Mouse (Mus musculus) embryonic facial prominence, embryonic 13.5 days (tissue): ENCODE results near the gene Sugp2. TPM values are rescaled to one million over a fixed set of nuclear protein-coding genes. Genes with fewer than 3 reads are reported as not detected.

Experiments used
- ATAC-seq: fragments of 200-750 bp; cut with Nextera tagmentation; 2 replicates; pipeline ENCODE4 v1.8.0; 2017; ENCODE audit warnings: low read depth; ENCODE audit not compliant: insufficient number of reproducible peaks, insufficient read depth, low FRiP score, low TSS enrichment
- H3K27ac ChIP-seq: fragments of 300-500 bp; sonication (generic); 2 replicates; pipeline ENCODE4 v1.5.1; 2015; ENCODE audit warnings: moderate library complexity, mild to moderate bottlenecking, inconsistent platforms
- H3K27me3 ChIP-seq: fragments of 300-500 bp; sonication (generic); 2 replicates; pipeline ENCODE4 v1.6.1; 2015; ENCODE audit warnings: mild to moderate bottlenecking, inconsistent platforms
- H3K36me3 ChIP-seq: fragments of 300-500 bp; sonication (generic); 2 replicates; pipeline ENCODE4 v1.6.1; 2015; ENCODE audit warnings: mild to moderate bottlenecking, inconsistent platforms
- H3K4me1 ChIP-seq: fragments of 300-500 bp; sonication (generic); 2 replicates; pipeline ENCODE4 v1.6.1; 2015; ENCODE audit warnings: inconsistent platforms
- H3K4me2 ChIP-seq: fragments of 300-500 bp; sonication (generic); 2 replicates; pipeline ENCODE4 v1.6.1; 2015; ENCODE audit warnings: moderate library complexity, mild to moderate bottlenecking, inconsistent platforms
- H3K4me3 ChIP-seq: fragments of 300-500 bp; sonication (generic); 2 replicates; pipeline ENCODE4 v1.5.1; 2015; ENCODE audit warnings: mild to moderate bottlenecking, inconsistent platforms
- H3K9ac ChIP-seq: fragments of 300-500 bp; sonication (generic); 2 replicates; pipeline ENCODE4 v1.6.1; 2015; ENCODE audit warnings: mild to moderate bottlenecking, inconsistent platforms
- H3K9me3 ChIP-seq: fragments of 300-500 bp; sonication (generic); 2 replicates; pipeline ENCODE4 v1.6.1; 2016; ENCODE audit warnings: inconsistent platforms
- WGBS: fragments of 180-500 bp; shearing (Covaris S2); methylation state at CpG from one replicate; pipeline ENCODE4 v1.1.7; 2015; ENCODE audit warnings: mixed read lengths; 5-methylcytosine and 5-hydroxymethylcytosine counted together
- polyA plus RNA-seq: library from polyadenylated mRNA; unstranded; fragments of >200 nt; fragmentation: Nextera tagmentation; extraction: Ambion mirVana; gene quantifications from 2 replicates; pipeline ENCODE4 v1.2.1, GENCODE M21; 2015

Gene Sugp2
- polyA plus RNA-seq, 1 experiment from 2014 or later: 43.3 TPM

DNA sequence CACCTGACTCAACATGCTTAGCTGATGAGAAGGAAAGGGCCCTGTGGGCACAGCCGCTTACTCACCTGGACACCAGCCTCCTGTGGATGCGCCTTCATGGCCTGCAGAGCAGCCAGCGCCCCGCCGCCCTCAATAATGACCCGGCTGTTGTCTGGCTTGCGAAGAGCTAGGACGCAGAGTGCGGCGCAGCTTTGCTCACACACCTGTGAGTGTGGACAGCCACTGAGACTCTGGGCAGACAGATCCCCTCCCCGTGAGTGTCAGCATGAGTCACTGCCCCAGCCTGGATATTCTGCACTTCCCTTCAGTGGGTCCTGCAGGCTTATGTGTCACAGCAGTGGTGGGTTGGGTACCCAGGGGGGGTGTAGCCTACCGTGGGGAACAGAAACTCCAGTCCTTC lies 12.0 kb upstream of the Sugp2 start:
- ATAC-seq: no peak
- no peak overlapping the region for H3K9ac ChIP-seq
- no peaks in the 10 kb centered on the region for H3K9me3 ChIP-seq
- H3K27me3 ChIP-seq: 0 out of 2 replicates have a peak, but pooled peaks cover 3% of the 10 kb centered on the region
- H3K4me3 ChIP-seq: no peak overlapping the region
- 89% methylated on average over 12 of the region's 12 CpGs for WGBS
- no peak overlapping the region for H3K27ac ChIP-seq
- H3K36me3 ChIP-seq: peaks cover 34% of the 10 kb centered on the region
- H3K4me1 ChIP-seq: no peaks in the 10 kb centered on the region; the same call in 1 of the 2 replicates
- H3K4me2 ChIP-seq: no peak overlapping the region

- Histone ChIP-seq H3K36me3 (peaks cover 34% of the 10 kb centered on the region), H3K9me3 (no peaks in the 10 kb centered on the region), H3K4me1 (no peaks in the 10 kb centered on the region; the same call in 1 of the 2 replicates), H3K27me3 (0 out of 2 replicates have a peak, but pooled peaks cover 3% of the 10 kb centered on the region), H3K27ac (no peak overlapping the region), H3K9ac (no peak overlapping the region), H3K4me3 (no peak overlapping the region), H3K4me2 (no peak overlapping the region)
- ATAC-seq: no peak
- 60% methylated on average over 6 of the region's 6 CpGs for WGBS
These were observed 10.7 kb upstream of the Sugp2 start for GRCm38 (mm10) chr8:70223341-70223740.

- no peak overlapping the region for H3K4me3 ChIP-seq
- no peaks in the 10 kb centered on the region for H3K27me3 ChIP-seq
- no peak overlapping the region for H3K4me2 ChIP-seq
- H3K4me1 ChIP-seq: no peaks in the 10 kb centered on the region; the same call in 1 of the 2 replicates
- no peak overlapping the region for H3K27ac ChIP-seq
- no peak overlapping the region for H3K9ac ChIP-seq
- ATAC-seq: no peak
- H3K9me3 ChIP-seq: no peaks in the 10 kb centered on the region
- WGBS: 27% methylated on average over 4 of the region's 4 CpGs
- peaks cover 48% of the 10 kb centered on the region for H3K36me3 ChIP-seq
These were observed 6.0 kb upstream of the Sugp2 start for GRCm38 (mm10) chr8:70227997-70228396.

DNA sequence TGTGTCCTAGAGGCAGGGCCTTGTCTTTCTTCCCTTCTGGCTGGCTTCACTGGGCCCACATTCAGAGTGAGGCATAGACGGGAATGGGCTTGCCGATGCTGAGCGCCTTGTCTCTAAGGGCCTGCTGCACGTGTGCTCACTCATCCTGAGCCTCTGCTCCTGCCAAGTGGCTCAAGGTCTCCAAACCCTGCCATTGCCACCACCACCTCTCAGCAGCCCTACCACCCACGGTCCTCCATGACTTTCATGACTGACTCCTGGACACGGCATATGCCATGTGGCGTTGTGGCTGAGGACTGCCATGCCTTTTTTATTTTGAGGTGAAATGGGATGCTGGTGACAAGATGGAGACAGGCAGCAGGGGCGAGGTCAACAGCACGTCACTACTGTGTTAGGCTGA lies 3.2 kb upstream of the Sugp2 start:
- Histone ChIP-seq H3K9ac (no peak overlapping the region), H3K4me2 (no peak overlapping the region), H3K9me3 (no peaks in the 10 kb centered on the region), H3K4me3 (no peak overlapping the region), H3K27me3 (no peaks in the 10 kb centered on the region), H3K36me3 (peaks cover 26% of the 10 kb centered on the region), H3K27ac (no peak overlapping the region), H3K4me1 (peaks cover 15% of the 10 kb centered on the region)
- ATAC-seq: no peak
- WGBS: 89% methylated on average over 9 of the region's 9 CpGs

DNA sequence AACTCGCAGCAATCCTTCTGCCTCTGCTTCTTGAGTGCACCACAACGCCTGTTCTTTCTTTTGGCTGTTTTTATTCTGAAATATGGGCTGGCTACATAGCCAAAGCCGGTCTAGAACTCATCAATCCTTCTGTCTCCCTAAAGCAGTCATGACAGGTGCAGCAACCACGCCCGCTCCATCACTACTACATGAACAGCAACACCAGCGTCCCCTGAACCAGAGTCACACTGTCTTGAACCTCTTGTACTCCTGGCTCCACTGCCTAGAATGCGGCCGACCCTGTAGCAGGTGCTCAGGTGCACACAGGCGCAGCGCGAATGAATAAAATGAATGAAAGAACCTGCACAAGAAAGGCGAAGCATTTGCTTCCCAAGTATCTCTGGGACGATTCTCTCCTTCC lies 420 bp upstream of the Sugp2 start:
- no peak for ATAC-seq
- 7% methylated on average over 13 of the region's 13 CpGs for WGBS
- Histone ChIP-seq H3K27me3 (no peaks in the 10 kb centered on the region), H3K4me2 (peak overlapping the region; percentile 96), H3K4me3 (peak overlapping the region; percentile 81), H3K4me1 (peaks cover 16% of the 10 kb centered on the region), H3K9ac (peak overlapping the region; percentile 92), H3K36me3 (peaks cover 48% of the 10 kb centered on the region), H3K27ac (no peak overlapping the region; the same call in 1 of the 2 replicates), H3K9me3 (no peaks in the 10 kb centered on the region)

DNA sequence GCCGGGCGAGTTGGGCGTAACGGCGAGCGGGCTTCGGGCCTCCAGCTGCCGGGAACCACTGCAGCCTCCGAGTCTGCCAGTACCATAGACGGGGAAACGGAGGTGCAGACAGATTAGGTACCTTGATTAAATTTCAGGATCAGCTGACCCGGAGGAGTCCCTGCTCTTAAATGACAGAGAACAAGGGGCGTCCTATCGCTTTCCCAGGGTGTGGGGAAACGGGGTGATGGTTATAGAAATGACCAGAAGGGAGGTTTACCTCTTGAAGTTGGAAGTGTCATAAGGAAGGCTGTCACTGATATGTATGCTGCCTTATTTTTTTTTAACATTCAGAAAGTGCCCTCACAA lies 729 bp downstream of the Sugp2 start:
- Histone ChIP-seq H3K4me2 (peak overlapping the region; percentile 96), H3K27ac (peak overlapping the region; percentile 95), H3K4me1 (peaks cover 16% of the 10 kb centered on the region), H3K4me3 (peak overlapping the region; percentile 81), H3K27me3 (no peaks in the 10 kb centered on the region), H3K9ac (peak overlapping the region; percentile 92), H3K9me3 (no peaks in the 10 kb centered on the region), H3K36me3 (peaks cover 47% of the 10 kb centered on the region)
- no peak; the same call in 1 of the 2 replicates for ATAC-seq
- under 1% methylated on average over 15 of the region's 15 CpGs for WGBS

DNA sequence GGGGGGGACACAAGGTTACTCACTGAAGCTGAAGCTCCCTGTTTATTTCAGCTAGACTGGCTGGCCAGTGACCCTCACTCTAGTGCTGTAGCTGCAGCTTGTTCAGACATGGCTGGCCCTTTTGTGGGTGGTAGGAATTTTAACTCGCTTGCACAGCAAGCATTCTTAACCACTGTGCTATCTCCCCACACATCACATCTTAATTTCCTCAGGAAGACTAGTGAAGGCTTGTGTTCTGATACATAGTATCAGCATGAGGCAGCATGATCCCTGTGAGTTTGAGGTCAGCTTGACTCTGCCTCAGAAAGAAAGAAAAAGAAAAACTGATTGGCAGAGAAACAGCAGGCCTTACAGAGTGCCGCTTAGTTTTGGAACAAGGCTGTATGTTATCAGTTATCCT lies 3.8 kb downstream of the Sugp2 start:
- WGBS: 92% methylated on average over 2 of the region's 2 CpGs
- Histone ChIP-seq H3K4me2 (no peak overlapping the region), H3K4me3 (no peak overlapping the region), H3K27me3 (no peaks in the 10 kb centered on the region), H3K4me1 (peaks cover 16% of the 10 kb centered on the region), H3K9ac (no peak overlapping the region), H3K27ac (no peak overlapping the region), H3K9me3 (no peaks in the 10 kb centered on the region), H3K36me3 (peaks cover 62% of the 10 kb centered on the region)
- no peak for ATAC-seq

DNA sequence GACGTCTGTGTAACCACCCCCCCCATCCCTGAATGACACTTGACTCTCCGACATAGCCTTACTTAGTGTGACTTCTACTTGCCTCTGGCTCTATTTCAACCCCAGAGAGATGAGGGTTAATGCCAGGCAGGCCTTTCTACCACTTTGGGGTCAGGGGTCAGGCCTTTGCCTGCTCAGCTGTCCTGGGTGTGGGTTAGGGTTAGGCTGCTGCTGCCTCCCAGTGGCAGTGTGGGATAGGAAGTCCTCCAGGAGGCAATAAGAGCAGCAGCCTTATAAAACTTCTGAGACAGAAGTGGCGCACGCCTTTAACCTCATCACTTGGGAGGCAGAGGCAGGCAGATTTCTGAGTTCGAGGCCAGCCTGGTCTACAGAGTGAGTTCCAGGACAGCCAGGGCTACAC lies 6.6 kb downstream of the Sugp2 start:
- no peak for ATAC-seq
- Histone ChIP-seq H3K36me3 (peaks cover 82% of the 10 kb centered on the region), H3K4me1 (peaks cover 3% of the 10 kb centered on the region)

GRCm38 (mm10) chr8:70246622-70247021 lies 12.6 kb downstream of the Sugp2 start:
- Histone ChIP-seq H3K4me3 (no peak overlapping the region), H3K4me1 (no peaks in the 10 kb centered on the region), H3K4me2 (no peak overlapping the region), H3K27me3 (no peaks in the 10 kb centered on the region), H3K9me3 (no peaks in the 10 kb centered on the region), H3K36me3 (peaks cover 89% of the 10 kb centered on the region), H3K27ac (no peak overlapping the region), H3K9ac (no peak overlapping the region)
- no peak for ATAC-seq
- WGBS: 91% methylated on average over 6 of the region's 6 CpGs

More for the DNA sequence above, 6.6 kb downstream of the Sugp2 start:
- Histone ChIP-seq H3K9ac (no peak overlapping the region), H3K27ac (no peak overlapping the region), H3K4me2 (no peak overlapping the region), H3K27me3 (no peaks in the 10 kb centered on the region), H3K9me3 (no peaks in the 10 kb centered on the region), H3K4me3 (no peak overlapping the region)
- WGBS: 75% methylated on average over 5 of the region's 5 CpGs

- Histone ChIP-seq H3K9me3 (no peaks in the 10 kb centered on the region), H3K4me3 (no peak overlapping the region), H3K36me3 (peaks cover 89% of the 10 kb centered on the region), H3K4me1 (no peaks in the 10 kb centered on the region), H3K27me3 (no peaks in the 10 kb centered on the region), H3K27ac (no peak overlapping the region), H3K4me2 (no peak overlapping the region), H3K9ac (0 out of 2 replicates have a peak overlapping the region, but pooled peaks have one; percentile 32)
- no peak for ATAC-seq
- 95% methylated on average over 3 of the region's 3 CpGs for WGBS
These were observed 13.8 kb downstream of the Sugp2 start for GRCm38 (mm10) chr8:70247841-70248240.

GRCm38 (mm10) chr8:70254628-70255027 lies 20.6 kb downstream of the Sugp2 start:
- H3K4me3 ChIP-seq: no peak overlapping the region
- no peaks in the 10 kb centered on the region for H3K9me3 ChIP-seq
- H3K4me2 ChIP-seq: no peak overlapping the region
- ATAC-seq: no peak
- no peak overlapping the region for H3K27ac ChIP-seq
- H3K9ac ChIP-seq: no peak overlapping the region
- H3K4me1 ChIP-seq: no peaks in the 10 kb centered on the region
- WGBS: 80% methylated on average over 1 of the region's 1 CpGs
- H3K36me3 ChIP-seq: peaks cover 99% of the 10 kb centered on the region
- H3K27me3 ChIP-seq: no peaks in the 10 kb centered on the region

DNA sequence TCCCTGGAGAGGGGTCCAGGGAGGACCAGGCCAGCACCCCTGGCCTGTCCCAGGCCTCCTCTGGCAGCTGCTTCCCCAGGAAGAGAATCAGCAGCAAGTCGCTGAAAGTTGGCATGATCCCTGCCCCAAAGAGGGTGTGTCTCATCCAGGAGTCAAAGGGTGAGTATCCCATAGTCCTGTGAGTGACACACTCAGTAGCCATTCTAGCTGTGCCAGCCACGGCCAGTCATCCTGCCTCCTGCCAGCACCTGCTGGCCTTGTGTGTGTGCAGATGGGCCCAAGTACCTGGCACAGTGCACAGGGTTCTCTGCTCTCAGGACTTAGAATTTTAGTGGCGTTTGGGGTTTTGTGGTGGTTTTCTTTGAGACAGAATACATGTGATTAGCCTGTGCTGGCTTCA lies 23.4 kb downstream of the Sugp2 start:
- Histone ChIP-seq H3K4me1 (no peaks in the 10 kb centered on the region), H3K27ac (no peak overlapping the region), H3K4me3 (no peak overlapping the region), H3K36me3 (peaks cover 98% of the 10 kb centered on the region), H3K27me3 (no peaks in the 10 kb centered on the region), H3K9me3 (no peaks in the 10 kb centered on the region), H3K9ac (no peak overlapping the region), H3K4me2 (no peak overlapping the region)
- no peak for ATAC-seq
- WGBS: 85% methylated on average over 3 of the region's 3 CpGs

DNA sequence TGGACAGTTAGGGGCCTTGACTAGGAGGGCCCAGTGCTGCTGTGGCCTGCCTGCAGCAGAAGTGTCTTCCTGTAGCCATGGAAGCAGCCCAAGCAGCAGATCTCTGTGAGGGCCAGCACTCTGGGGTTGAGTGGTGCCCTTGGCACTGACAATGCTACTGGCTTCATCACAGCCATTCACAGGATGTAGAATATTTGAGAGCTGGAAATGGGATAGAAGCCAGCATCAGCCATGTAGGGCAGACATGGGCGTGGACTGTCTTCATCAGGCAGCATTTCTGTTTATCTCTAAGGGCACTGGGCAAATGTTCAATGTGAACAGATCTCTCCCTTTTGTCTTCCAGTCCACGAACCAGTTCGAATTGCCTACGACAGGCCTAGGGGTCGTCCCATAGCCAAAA lies 24.6 kb downstream of the Sugp2 start:
- Histone ChIP-seq H3K36me3 (peaks cover 98% of the 10 kb centered on the region), H3K9ac (no peak overlapping the region), H3K9me3 (no peaks in the 10 kb centered on the region), H3K27me3 (no peaks in the 10 kb centered on the region), H3K27ac (no peak overlapping the region), H3K4me3 (no peak overlapping the region), H3K4me1 (no peaks in the 10 kb centered on the region), H3K4me2 (no peak overlapping the region)
- ATAC-seq: no peak
- 96% methylated on average over 5 of the region's 5 CpGs for WGBS
